Mouse (Mus musculus): ENCODE measurements around the gene Gm1123. TPM values are rescaled to one million over a fixed set of nuclear protein-coding genes. Genes with fewer than 3 reads are reported as not detected.
A peak's percentile ranks its signal among the peaks of the same experiment; 100 is the strongest.

The Gm1123 gene
- total RNA-seq, 4 experiments from 2014 or later, result not detected

DNA sequence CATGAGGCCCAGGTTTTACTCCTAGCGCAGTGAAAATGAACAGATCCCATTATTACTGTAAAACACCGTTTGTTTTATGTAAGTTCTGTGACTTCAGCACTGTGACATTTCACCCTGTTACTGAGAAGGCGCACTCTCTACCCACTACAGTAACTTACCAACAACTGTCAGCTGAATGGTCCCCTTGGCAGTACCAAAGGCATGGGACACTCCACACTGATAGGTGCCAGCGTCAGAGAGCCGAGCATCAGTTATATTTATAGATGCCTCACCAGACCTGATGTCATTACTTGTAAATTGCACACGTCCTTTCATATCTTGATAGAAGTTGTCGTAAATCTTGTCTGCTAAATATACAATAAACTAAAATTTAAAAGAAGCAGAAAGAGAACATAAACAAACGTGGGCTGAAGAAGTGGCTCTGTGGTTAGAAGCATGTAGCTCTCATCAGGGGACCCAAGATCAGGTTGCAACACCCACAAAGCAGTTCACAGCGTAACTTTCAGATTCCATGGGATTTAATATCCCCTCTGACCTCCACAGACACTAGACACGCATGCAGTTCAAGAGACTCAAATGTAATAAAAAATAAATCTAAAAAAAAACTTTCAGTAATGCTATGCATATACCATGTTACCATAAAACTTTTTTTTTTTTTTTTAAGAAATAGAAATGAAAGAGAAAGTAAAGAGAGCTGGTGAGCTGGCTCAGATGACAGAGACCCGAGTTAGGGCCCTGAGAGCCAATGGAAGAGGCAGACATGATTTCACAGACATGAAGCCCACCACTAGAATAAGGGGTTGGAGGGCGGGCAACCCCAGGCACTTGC, 26.2 kb downstream of the Gm1123 start:
- DNase-seq (ENCODE audit: low spot score in 2 of 2), result no peak

DNA sequence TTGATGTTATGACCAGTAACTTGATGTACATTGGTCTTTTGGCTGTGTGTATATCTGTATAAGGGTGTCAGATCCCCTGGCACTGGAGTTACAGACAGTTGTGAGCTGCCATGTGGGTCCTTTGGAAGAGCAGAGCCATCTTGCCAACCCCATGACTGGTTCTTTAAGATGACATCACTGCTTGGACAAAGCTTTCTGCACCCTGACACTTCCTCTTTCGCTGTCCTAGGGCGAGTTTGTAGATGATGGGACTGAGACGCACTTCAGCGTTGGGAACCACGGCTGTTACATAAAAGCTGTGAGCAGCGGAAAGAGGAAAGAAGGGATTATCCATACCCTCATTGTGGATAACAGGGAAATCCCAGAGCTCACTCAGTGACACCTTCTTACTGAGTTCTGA, 34.2 kb downstream of the Gm1123 start:
- DNase-seq (ENCODE audit: low spot score in 2 of 2), result no peak

- no peak for DNase-seq (ENCODE audit: low spot score in 2 of 2)
Observed at GRCm38 (mm10) chr9:98999881-99000339, 35.6 kb downstream of the Gm1123 start.

- no peak for DNase-seq (ENCODE audit: low spot score in 2 of 2)
Observed at GRCm38 (mm10) chr9:98994103-98994502, 41.4 kb downstream of the Gm1123 start.

DNA sequence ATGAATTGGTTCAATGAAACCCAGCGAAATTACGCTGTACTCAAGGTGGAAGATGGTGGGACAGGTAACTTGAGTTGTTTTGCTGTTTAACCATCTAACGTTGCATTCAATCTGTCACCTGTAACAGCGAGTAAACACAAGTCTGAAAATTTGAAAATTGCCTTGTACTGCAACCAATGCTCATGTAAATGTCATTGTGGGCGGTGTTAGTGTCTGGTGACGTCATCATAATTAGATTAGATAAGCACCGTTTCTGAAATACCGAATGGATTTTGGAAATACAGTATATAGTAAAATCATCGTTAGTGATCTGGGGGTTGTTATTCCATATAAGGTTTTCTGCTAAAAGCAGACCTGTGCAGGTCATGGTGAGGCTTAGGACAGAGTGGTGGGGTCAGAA, 48.4 kb downstream of the Gm1123 start:
- DNase-seq (ENCODE audit: low spot score in 2 of 2), result no peak

GRCm38 (mm10) chr9:98986476-98987096, 48.9 kb downstream of the Gm1123 start:
- DNase-seq (ENCODE audit: low spot score in 2 of 2), result no peak

DNA sequence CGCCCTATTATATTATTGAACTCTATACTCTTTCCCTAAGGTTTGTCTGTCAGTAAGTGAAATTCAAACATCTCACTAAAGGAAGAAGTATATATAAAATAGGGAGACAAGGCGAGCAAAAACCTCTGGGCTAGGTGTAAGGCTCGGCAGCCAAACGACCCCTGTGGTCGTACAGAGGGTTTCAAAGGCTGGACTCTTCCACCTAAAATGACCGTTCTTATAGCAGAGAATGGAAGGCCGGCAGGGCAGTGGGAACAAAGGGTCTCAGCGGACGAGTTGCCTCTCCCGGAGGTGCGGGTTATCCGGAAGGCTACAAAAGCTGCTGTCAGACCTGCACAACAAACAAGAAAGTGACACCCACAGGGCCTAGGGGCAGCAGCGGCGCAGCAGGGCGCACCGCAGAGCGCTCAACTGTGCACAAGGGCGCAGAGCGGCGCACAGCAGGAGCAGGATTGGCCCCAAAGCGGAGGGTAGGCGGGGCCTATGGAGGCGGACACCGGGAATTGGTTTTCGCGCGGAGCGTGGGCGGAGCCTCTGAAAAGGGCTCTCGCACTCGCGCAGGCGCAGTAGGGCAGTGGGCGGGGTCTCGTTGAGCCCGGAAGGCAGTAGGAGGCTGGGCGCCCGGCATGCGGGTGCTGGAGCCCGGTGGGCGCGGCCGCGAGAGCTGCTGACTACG, 49.6 kb downstream of the Gm1123 start, which contains the start of gene Faim:
Gene Faim (plus strand): TSS at position 574 of the 676 bp plus-strand sequence.
- DNase-seq (ENCODE audit: low spot score in 2 of 2), result peak; percentile 99

- DNase-seq (ENCODE audit: low spot score in 2 of 2), result peak; percentile 72 to 75
Observed at GRCm38 (mm10) chr9:98979431-98980416, 55.8 kb downstream of the Gm1123 start.

DNA sequence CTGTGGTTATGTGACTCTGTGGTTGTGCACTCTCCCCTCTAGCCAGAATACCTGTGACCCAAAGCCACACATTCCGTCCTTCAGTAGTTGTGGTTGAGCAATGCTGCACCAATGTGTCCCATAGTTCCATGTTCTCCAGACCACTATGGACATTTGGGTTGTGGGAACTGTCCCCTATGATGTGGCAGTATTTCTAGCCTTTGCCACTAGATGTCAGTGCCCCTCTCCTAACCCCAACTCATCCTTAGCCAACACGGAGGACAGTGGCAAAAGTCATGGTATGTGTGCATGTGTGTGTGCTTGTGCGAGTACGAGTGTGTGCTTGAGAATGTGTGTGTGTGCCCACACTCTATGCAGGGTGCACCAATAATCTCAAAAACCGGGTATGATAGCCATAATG, 59.0 kb downstream of the Gm1123 start:
- no peak for DNase-seq (ENCODE audit: low spot score in 2 of 2)

- DNase-seq (ENCODE audit: low spot score in 2 of 2), result no peak
Observed at GRCm38 (mm10) chr9:98976081-98976480, 59.4 kb downstream of the Gm1123 start.

- DNase-seq (ENCODE audit: low spot score in 2 of 2), result no peak
Observed at GRCm38 (mm10) chr9:98974898-98975297, 60.6 kb downstream of the Gm1123 start.

DNA sequence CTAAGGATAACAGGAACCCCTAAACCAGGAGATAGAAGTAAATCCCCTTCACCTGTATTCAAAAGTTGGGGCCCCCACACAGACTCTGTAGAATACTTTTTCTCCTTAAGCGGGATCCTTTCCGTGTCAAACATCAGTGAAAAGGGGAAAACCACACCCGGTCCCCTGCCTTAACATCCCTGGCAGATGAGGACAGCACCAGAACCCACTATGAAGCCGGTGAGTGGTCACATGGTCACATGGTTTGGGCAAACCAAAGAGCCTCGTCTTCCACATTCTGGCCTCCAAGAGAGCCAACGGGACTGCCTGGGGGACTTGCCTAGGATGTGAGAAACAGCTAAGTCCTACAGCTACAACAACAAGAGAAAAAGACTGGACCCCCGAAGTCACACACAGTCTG, 62.0 kb downstream of the Gm1123 start:
- DNase-seq (ENCODE audit: low spot score in 2 of 2), result no peak

GRCm38 (mm10) chr9:98973101-98973521, 62.4 kb downstream of the Gm1123 start:
- no peak for DNase-seq (ENCODE audit: low spot score in 2 of 2)

DNA sequence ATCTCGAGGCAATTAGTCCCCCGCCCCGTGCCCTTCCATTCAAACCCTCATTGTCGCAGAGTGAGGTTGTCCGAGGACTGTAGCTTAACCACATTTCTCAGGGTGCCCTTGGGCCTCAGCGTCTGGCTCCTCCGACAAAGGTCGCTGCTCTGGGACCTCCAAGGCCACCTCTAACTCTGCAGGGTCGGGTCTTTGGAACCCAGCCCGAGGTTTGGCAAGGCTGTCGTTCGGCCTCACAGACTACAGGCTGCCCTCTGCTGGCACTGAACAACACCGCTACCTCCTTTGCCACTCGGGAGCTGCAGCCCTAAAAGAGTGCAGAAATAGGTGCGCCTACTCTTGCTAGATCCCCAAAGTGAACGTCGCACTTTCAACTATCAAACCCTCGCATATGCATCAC, 70.4 kb downstream of the Gm1123 start:
- no peak for DNase-seq (ENCODE audit: low spot score in 2 of 2)

DNA sequence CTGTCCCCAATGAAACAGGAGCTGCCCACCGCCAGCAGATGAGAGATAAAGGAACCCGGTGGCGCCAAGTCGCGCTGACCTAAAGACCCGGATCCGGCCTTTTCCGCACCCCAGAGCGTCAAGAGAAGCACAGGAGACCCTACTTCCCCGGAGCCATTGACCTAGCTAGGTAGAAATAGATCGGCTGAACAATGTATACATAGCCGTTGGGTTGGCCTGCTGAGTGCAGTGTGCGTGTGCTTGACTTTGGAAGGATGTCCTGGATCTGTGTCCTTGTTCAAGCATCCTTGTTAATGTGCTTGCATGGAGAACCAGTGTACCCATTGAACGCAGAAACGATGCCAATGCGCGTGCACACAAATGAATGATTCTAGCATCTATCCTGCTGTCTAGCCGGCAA, 71.9 kb downstream of the Gm1123 start:
- DNase-seq (ENCODE audit: low spot score in 2 of 2), result no peak

DNA sequence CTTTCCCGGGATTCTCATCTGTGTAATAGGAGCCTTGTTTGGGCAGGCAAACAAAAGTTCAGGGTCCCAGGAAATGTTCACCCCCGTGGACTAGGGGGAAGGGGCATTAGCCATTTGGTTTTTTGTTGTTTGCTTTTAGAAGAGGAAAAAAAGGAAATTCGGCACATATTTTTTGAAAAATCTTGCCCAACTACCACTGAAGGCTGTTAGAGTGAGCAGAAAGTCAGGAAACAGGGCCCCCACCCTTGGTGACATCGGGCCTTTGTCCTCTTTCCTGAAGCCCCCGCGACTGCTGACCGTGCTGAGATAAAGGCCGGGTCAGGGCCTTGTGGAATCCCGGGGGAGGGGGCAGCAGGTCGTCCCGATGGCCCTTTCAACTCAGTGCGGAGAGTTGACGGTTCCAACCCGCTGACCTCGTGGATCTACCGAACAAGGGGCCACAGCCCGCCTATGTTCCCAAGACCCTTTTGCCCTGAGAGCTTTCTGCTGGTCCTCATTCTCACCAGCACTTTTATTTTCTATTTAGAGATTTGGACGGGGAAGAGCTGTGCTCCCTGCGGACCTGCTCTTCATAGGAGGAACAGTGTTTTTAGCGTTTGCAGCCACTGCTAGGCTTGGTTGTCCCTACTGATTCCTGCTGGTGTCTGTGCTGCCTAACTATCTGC, 72.9 kb downstream of the Gm1123 start:
- no peak for DNase-seq (ENCODE audit: low spot score in 2 of 2)

DNA sequence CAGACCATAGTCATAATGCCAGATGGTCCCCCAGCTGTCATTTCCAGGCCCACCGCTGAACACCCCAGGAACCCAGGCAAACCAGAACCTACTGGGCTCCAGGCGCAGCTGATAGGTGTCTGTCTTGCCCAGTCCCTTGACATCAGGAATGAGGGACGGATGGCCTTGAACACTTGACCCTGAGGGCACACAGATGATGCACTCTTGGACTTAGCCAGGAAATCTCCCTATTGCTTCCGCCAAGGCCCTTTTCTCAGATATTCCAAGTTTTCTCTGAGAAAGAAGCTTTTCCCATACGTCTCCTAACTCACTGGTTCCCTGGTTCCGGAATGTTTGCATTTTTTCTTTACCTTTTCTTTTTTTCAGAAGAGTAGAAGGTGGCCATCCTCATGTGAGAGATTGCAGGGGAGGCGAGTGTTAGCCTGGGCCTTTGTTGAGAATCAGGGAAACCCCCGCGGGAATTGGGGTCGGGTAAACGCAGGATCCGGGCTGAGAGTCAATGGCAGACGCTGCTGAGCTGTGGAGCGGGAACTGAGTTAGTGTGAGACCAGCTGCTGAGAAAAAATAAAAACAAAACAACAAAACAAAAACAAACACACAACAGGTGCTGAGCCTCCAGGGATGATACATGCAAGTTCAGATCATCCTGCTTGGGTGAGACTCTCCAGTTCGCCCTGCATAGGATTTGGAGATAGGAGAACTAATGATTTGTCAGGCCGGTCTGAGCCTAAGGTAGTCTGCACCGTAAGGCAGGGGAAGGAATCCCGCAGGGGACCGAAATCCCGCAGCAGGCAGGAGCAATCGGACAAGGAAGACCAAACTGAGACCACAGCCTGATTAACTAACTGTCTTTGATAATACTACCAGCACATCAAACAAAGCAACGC, 73.7 kb downstream of the Gm1123 start:
- no peak for DNase-seq (ENCODE audit: low spot score in 2 of 2)

- DNase-seq (ENCODE audit: low spot score in 2 of 2), result no peak
Observed at GRCm38 (mm10) chr9:98960348-98960747, 75.2 kb downstream of the Gm1123 start.

- no peak for DNase-seq (ENCODE audit: low spot score in 2 of 2)
Observed at GRCm38 (mm10) chr9:98959851-98960250, 75.7 kb downstream of the Gm1123 start.
